Mouse (Mus musculus): ENCODE results near the gene Lgi4. TPM values are rescaled to one million over a fixed set of nuclear protein-coding genes. Genes with fewer than 3 reads are reported as not detected.
A peak's percentile ranks its signal among the peaks of the same experiment; 100 is the strongest.

Gene Lgi4
- polyA plus RNA-seq, 1 experiment = 0.88 TPM

- H3K9ac ChIP-seq (ENCODE audit: low read depth, poor library complexity, severe bottlenecking) = no peak overlapping the region
- H3K27me3 ChIP-seq (ENCODE audit: control insufficient read depth, insufficient read depth, low read length, poor library complexity, severe bottlenecking) = no peaks in the 10 kb centered on the region
- TF ChIP-seq EP300 (IDR thresholded peaks at IDR 0.05; ENCODE audit: insufficient read depth, low read depth, low read length) = no peak
- TF ChIP-seq CTCF (IDR thresholded peaks at IDR 0.05; ENCODE audit: low read depth, low read length) = no peak
- TF ChIP-seq POLR2A (IDR thresholded peaks at IDR 0.05; ENCODE audit: insufficient read depth, low read length) = no peak
- no peaks in the 10 kb centered on the region for H3K9me3 ChIP-seq (replicated peaks; ENCODE audit: control insufficient read depth, insufficient read depth, low read length, poor library complexity, severe bottlenecking)
- H3K4me3 ChIP-seq (ENCODE audit: low read depth, low read length) = no peak overlapping the region
- H3K36me3 ChIP-seq (ENCODE audit: control insufficient read depth, insufficient read depth, low read length, poor library complexity, severe bottlenecking) = no peaks in the 10 kb centered on the region
- H3K4me1 ChIP-seq (ENCODE audit: control insufficient read depth, insufficient read depth, low read length) = no peaks in the 10 kb centered on the region
- no peak overlapping the region for H3K27ac ChIP-seq (ENCODE audit: insufficient read depth, low read length)
These were observed 25.6 kb upstream of the Lgi4 start for GRCm38 (mm10) chr7:31033409-31034165.

GRCm38 (mm10) chr7:31034789-31035188, 24.4 kb upstream of the Lgi4 start:
- no peaks in the 10 kb centered on the region for H3K4me1 ChIP-seq (ENCODE audit: control insufficient read depth, insufficient read depth, low read length)
- no peak for TF ChIP-seq EP300 (IDR thresholded peaks at IDR 0.05; ENCODE audit: insufficient read depth, low read depth, low read length)
- TF ChIP-seq CTCF (IDR thresholded peaks at IDR 0.05; ENCODE audit: low read depth, low read length) = peak; percentile 57

GRCm38 (mm10) chr7:31035291-31035690, 23.9 kb upstream of the Lgi4 start:
- Histone ChIP-seq H3K27ac (ENCODE audit: insufficient read depth, low read length) (no peak overlapping the region), H3K27me3 (ENCODE audit: control insufficient read depth, insufficient read depth, low read length, poor library complexity, severe bottlenecking) (no peaks in the 10 kb centered on the region), H3K4me3 (ENCODE audit: low read depth, low read length) (no peak overlapping the region), H3K9ac (ENCODE audit: low read depth, poor library complexity, severe bottlenecking) (no peak overlapping the region), H3K36me3 (ENCODE audit: control insufficient read depth, insufficient read depth, low read length, poor library complexity, severe bottlenecking) (no peaks in the 10 kb centered on the region), H3K9me3 (replicated peaks; ENCODE audit: control insufficient read depth, insufficient read depth, low read length, poor library complexity, severe bottlenecking) (no peaks in the 10 kb centered on the region), H3K4me1 (ENCODE audit: control insufficient read depth, insufficient read depth, low read length) (no peaks in the 10 kb centered on the region)
- TF ChIP-seq CTCF (IDR thresholded peaks at IDR 0.05; ENCODE audit: low read depth, low read length) = no peak

More at GRCm38 (mm10) chr7:31034789-31035188, 24.4 kb upstream of the Lgi4 start:
- no peak overlapping the region for H3K4me3 ChIP-seq (ENCODE audit: low read depth, low read length)
- H3K36me3 ChIP-seq (ENCODE audit: control insufficient read depth, insufficient read depth, low read length, poor library complexity, severe bottlenecking) = no peaks in the 10 kb centered on the region
- no peak overlapping the region for H3K27ac ChIP-seq (ENCODE audit: insufficient read depth, low read length)
- H3K27me3 ChIP-seq (ENCODE audit: control insufficient read depth, insufficient read depth, low read length, poor library complexity, severe bottlenecking) = no peaks in the 10 kb centered on the region
- H3K9ac ChIP-seq (ENCODE audit: low read depth, poor library complexity, severe bottlenecking) = no peak overlapping the region
- no peaks in the 10 kb centered on the region for H3K9me3 ChIP-seq (replicated peaks; ENCODE audit: control insufficient read depth, insufficient read depth, low read length, poor library complexity, severe bottlenecking)

GRCm38 (mm10) chr7:31036917-31037316, 22.2 kb upstream of the Lgi4 start:
- no peaks in the 10 kb centered on the region for H3K4me1 ChIP-seq (ENCODE audit: control insufficient read depth, insufficient read depth, low read length)
- no peak overlapping the region for H3K4me3 ChIP-seq (ENCODE audit: low read depth, low read length)
- no peaks in the 10 kb centered on the region for H3K27me3 ChIP-seq (ENCODE audit: control insufficient read depth, insufficient read depth, low read length, poor library complexity, severe bottlenecking)
- no peak overlapping the region for H3K9ac ChIP-seq (ENCODE audit: low read depth, poor library complexity, severe bottlenecking)
- H3K27ac ChIP-seq (ENCODE audit: insufficient read depth, low read length) = no peak overlapping the region
- no peaks in the 10 kb centered on the region for H3K9me3 ChIP-seq (replicated peaks; ENCODE audit: control insufficient read depth, insufficient read depth, low read length, poor library complexity, severe bottlenecking)
- TF ChIP-seq CTCF (IDR thresholded peaks at IDR 0.05; ENCODE audit: low read depth, low read length) = no peak
- no peak for TF ChIP-seq POLR2A (IDR thresholded peaks at IDR 0.05; ENCODE audit: insufficient read depth, low read length)
- TF ChIP-seq EP300 (IDR thresholded peaks at IDR 0.05; ENCODE audit: insufficient read depth, low read depth, low read length) = no peak
- H3K36me3 ChIP-seq (ENCODE audit: control insufficient read depth, insufficient read depth, low read length, poor library complexity, severe bottlenecking) = no peaks in the 10 kb centered on the region

- Histone ChIP-seq H3K9me3 (replicated peaks; ENCODE audit: control insufficient read depth, insufficient read depth, low read length, poor library complexity, severe bottlenecking) (no peaks in the 10 kb centered on the region), H3K4me1 (ENCODE audit: control insufficient read depth, insufficient read depth, low read length) (no peaks in the 10 kb centered on the region), H3K9ac (ENCODE audit: low read depth, poor library complexity, severe bottlenecking) (no peak overlapping the region), H3K4me3 (ENCODE audit: low read depth, low read length) (no peak overlapping the region), H3K27me3 (ENCODE audit: control insufficient read depth, insufficient read depth, low read length, poor library complexity, severe bottlenecking) (no peaks in the 10 kb centered on the region), H3K36me3 (ENCODE audit: control insufficient read depth, insufficient read depth, low read length, poor library complexity, severe bottlenecking) (no peaks in the 10 kb centered on the region), H3K27ac (ENCODE audit: insufficient read depth, low read length) (no peak overlapping the region)
- TF ChIP-seq POLR2A (IDR thresholded peaks at IDR 0.05; ENCODE audit: insufficient read depth, low read length) (no peak), CTCF (IDR thresholded peaks at IDR 0.05; ENCODE audit: low read depth, low read length) (no peak)
These were observed 21.5 kb upstream of the Lgi4 start for GRCm38 (mm10) chr7:31037675-31038074.

GRCm38 (mm10) chr7:31039011-31039410, 20.1 kb upstream of the Lgi4 start:
- Histone ChIP-seq H3K36me3 (ENCODE audit: control insufficient read depth, insufficient read depth, low read length, poor library complexity, severe bottlenecking) (no peaks in the 10 kb centered on the region), H3K4me1 (ENCODE audit: control insufficient read depth, insufficient read depth, low read length) (no peaks in the 10 kb centered on the region), H3K9me3 (replicated peaks; ENCODE audit: control insufficient read depth, insufficient read depth, low read length, poor library complexity, severe bottlenecking) (no peaks in the 10 kb centered on the region), H3K27ac (ENCODE audit: insufficient read depth, low read length) (no peak overlapping the region), H3K9ac (ENCODE audit: low read depth, poor library complexity, severe bottlenecking) (no peak overlapping the region), H3K27me3 (ENCODE audit: control insufficient read depth, insufficient read depth, low read length, poor library complexity, severe bottlenecking) (0 out of 2 replicates have a peak, but pooled peaks cover 3% of the 10 kb centered on the region), H3K4me3 (ENCODE audit: low read depth, low read length) (no peak overlapping the region)
- TF ChIP-seq CTCF (IDR thresholded peaks at IDR 0.05; ENCODE audit: low read depth, low read length) (no peak), EP300 (IDR thresholded peaks at IDR 0.05; ENCODE audit: insufficient read depth, low read depth, low read length) (no peak), POLR2A (IDR thresholded peaks at IDR 0.05; ENCODE audit: insufficient read depth, low read length) (no peak)
